Mouse (Mus musculus): Measurements from ENCODE around the gene Tyw1. TPM values are rescaled to one million over a fixed set of nuclear protein-coding genes. Genes with fewer than 3 reads are reported as not detected.

Gene Tyw1
- polyA plus RNA-seq, 1 experiment from 2014 or later = 17.7 TPM

GRCm38 (mm10) chr5:130275509-130275908, 20.1 kb downstream of the Tyw1 start:
- no peak overlapping the region for H3K9ac ChIP-seq (ENCODE audit: low read length)
- no peak for ATAC-seq (replicated peaks; ENCODE audit: extremely low read depth, insufficient read depth, low FRiP score)
- no peak overlapping the region for H3K4me3 ChIP-seq (ENCODE audit: low read length)
- H3K4me2 ChIP-seq (ENCODE audit: low read depth, low read length) = no peak overlapping the region
- no peaks in the 10 kb centered on the region for H3K9me3 ChIP-seq (replicated peaks; ENCODE audit: control insufficient read depth, low read length)
- H3K27me3 ChIP-seq (ENCODE audit: control insufficient read depth, insufficient read depth, low read length) = no peaks in the 10 kb centered on the region
- H3K27ac ChIP-seq (ENCODE audit: low read length) = no peak overlapping the region
- peaks cover 26% of the 10 kb centered on the region for H3K36me3 ChIP-seq (ENCODE audit: control insufficient read depth, insufficient read depth)
- 45% methylated on average over 4 of the region's 4 CpGs for WGBS
- H3K4me1 ChIP-seq (ENCODE audit: control insufficient read depth, insufficient read depth, low read length) = no peaks in the 10 kb centered on the region

- 45% methylated on average over 7 of the region's 7 CpGs for WGBS
- Histone ChIP-seq H3K36me3 (ENCODE audit: control insufficient read depth, insufficient read depth) (peaks cover 31% of the 10 kb centered on the region), H3K4me3 (ENCODE audit: low read length) (no peak overlapping the region), H3K9me3 (replicated peaks; ENCODE audit: control insufficient read depth, low read length) (no peaks in the 10 kb centered on the region), H3K27me3 (ENCODE audit: control insufficient read depth, insufficient read depth, low read length) (no peaks in the 10 kb centered on the region), H3K27ac (ENCODE audit: low read length) (no peak overlapping the region), H3K4me1 (ENCODE audit: control insufficient read depth, insufficient read depth, low read length) (no peaks in the 10 kb centered on the region), H3K4me2 (ENCODE audit: low read depth, low read length) (no peak overlapping the region), H3K9ac (ENCODE audit: low read length) (no peak overlapping the region)
- ATAC-seq (replicated peaks; ENCODE audit: extremely low read depth, insufficient read depth, low FRiP score) = no peak; the same call in 1 of the 2 replicates
These were observed 22.6 kb downstream of the Tyw1 start for GRCm38 (mm10) chr5:130278011-130278472.

GRCm38 (mm10) chr5:130283079-130283732, 27.8 kb downstream of the Tyw1 start:
- 0 out of 2 replicates have a peak, but pooled peaks cover 3% of the 10 kb centered on the region for H3K9me3 ChIP-seq (replicated peaks; ENCODE audit: control insufficient read depth, low read length)
- ATAC-seq (replicated peaks; ENCODE audit: extremely low read depth, insufficient read depth, low FRiP score) = no peak
- no peaks in the 10 kb centered on the region for H3K27me3 ChIP-seq (ENCODE audit: control insufficient read depth, insufficient read depth, low read length)
- H3K36me3 ChIP-seq (ENCODE audit: control insufficient read depth, insufficient read depth) = peaks cover 34% of the 10 kb centered on the region
- 95% methylated on average over 9 of the region's 9 CpGs for WGBS
- no peak overlapping the region for H3K27ac ChIP-seq (ENCODE audit: low read length)
- H3K4me1 ChIP-seq (ENCODE audit: control insufficient read depth, insufficient read depth, low read length) = no peaks in the 10 kb centered on the region
- H3K4me3 ChIP-seq (ENCODE audit: low read length) = no peak overlapping the region
- no peak overlapping the region for H3K4me2 ChIP-seq (ENCODE audit: low read depth, low read length)
- no peak overlapping the region for H3K9ac ChIP-seq (ENCODE audit: low read length)

GRCm38 (mm10) chr5:130288106-130288505, 32.7 kb downstream of the Tyw1 start:
- no peak for ATAC-seq (replicated peaks; ENCODE audit: extremely low read depth, insufficient read depth, low FRiP score)
- Histone ChIP-seq H3K27ac (ENCODE audit: low read length) (no peak overlapping the region), H3K27me3 (ENCODE audit: control insufficient read depth, insufficient read depth, low read length) (no peaks in the 10 kb centered on the region), H3K9me3 (replicated peaks; ENCODE audit: control insufficient read depth, low read length) (0 out of 2 replicates have a peak, but pooled peaks cover 3% of the 10 kb centered on the region), H3K4me1 (ENCODE audit: control insufficient read depth, insufficient read depth, low read length) (no peaks in the 10 kb centered on the region), H3K36me3 (ENCODE audit: control insufficient read depth, insufficient read depth) (peaks cover 20% of the 10 kb centered on the region), H3K9ac (ENCODE audit: low read length) (no peak overlapping the region), H3K4me3 (ENCODE audit: low read length) (no peak overlapping the region), H3K4me2 (ENCODE audit: low read depth, low read length) (no peak overlapping the region)
- WGBS = 91% methylated on average over 7 of the region's 7 CpGs

- 94% methylated on average over 6 of the region's 6 CpGs for WGBS
- H3K9me3 ChIP-seq (replicated peaks; ENCODE audit: control insufficient read depth, low read length) = no peaks in the 10 kb centered on the region
- ATAC-seq (replicated peaks; ENCODE audit: extremely low read depth, insufficient read depth, low FRiP score) = no peak
These were observed 34.8 kb downstream of the Tyw1 start for GRCm38 (mm10) chr5:130290242-130290641.

GRCm38 (mm10) chr5:130290775-130291174, 35.4 kb downstream of the Tyw1 start:
- Histone ChIP-seq H3K36me3 (ENCODE audit: control insufficient read depth, insufficient read depth) (peaks cover 15% of the 10 kb centered on the region), H3K9ac (ENCODE audit: low read length) (no peak overlapping the region), H3K27me3 (ENCODE audit: control insufficient read depth, insufficient read depth, low read length) (no peaks in the 10 kb centered on the region), H3K4me1 (ENCODE audit: control insufficient read depth, insufficient read depth, low read length) (no peaks in the 10 kb centered on the region), H3K9me3 (replicated peaks; ENCODE audit: control insufficient read depth, low read length) (no peaks in the 10 kb centered on the region), H3K4me3 (ENCODE audit: low read length) (no peak overlapping the region), H3K4me2 (ENCODE audit: low read depth, low read length) (no peak overlapping the region), H3K27ac (ENCODE audit: low read length) (no peak overlapping the region)
- ATAC-seq (replicated peaks; ENCODE audit: extremely low read depth, insufficient read depth, low FRiP score) = no peak
- 96% methylated on average over 12 of the region's 12 CpGs for WGBS

More at GRCm38 (mm10) chr5:130290242-130290641, 34.8 kb downstream of the Tyw1 start:
- no peaks in the 10 kb centered on the region for H3K4me1 ChIP-seq (ENCODE audit: control insufficient read depth, insufficient read depth, low read length)
- no peak overlapping the region for H3K4me3 ChIP-seq (ENCODE audit: low read length)
- no peak overlapping the region for H3K27ac ChIP-seq (ENCODE audit: low read length)
- H3K36me3 ChIP-seq (ENCODE audit: control insufficient read depth, insufficient read depth) = peaks cover 15% of the 10 kb centered on the region
- H3K4me2 ChIP-seq (ENCODE audit: low read depth, low read length) = no peak overlapping the region
- H3K9ac ChIP-seq (ENCODE audit: low read length) = no peak overlapping the region
- no peaks in the 10 kb centered on the region for H3K27me3 ChIP-seq (ENCODE audit: control insufficient read depth, insufficient read depth, low read length)

GRCm38 (mm10) chr5:130292976-130293375, 37.6 kb downstream of the Tyw1 start:
- Histone ChIP-seq H3K27me3 (ENCODE audit: control insufficient read depth, insufficient read depth, low read length) (no peaks in the 10 kb centered on the region), H3K4me2 (ENCODE audit: low read depth, low read length) (no peak overlapping the region), H3K4me3 (ENCODE audit: low read length) (no peak overlapping the region), H3K36me3 (ENCODE audit: control insufficient read depth, insufficient read depth) (peaks cover 28% of the 10 kb centered on the region), H3K4me1 (ENCODE audit: control insufficient read depth, insufficient read depth, low read length) (no peaks in the 10 kb centered on the region), H3K27ac (ENCODE audit: low read length) (no peak overlapping the region), H3K9me3 (replicated peaks; ENCODE audit: control insufficient read depth, low read length) (no peaks in the 10 kb centered on the region), H3K9ac (ENCODE audit: low read length) (no peak overlapping the region)
- ATAC-seq (replicated peaks; ENCODE audit: extremely low read depth, insufficient read depth, low FRiP score) = no peak
- 88% methylated on average over 4 of the region's 4 CpGs for WGBS

GRCm38 (mm10) chr5:130293941-130294340, 38.5 kb downstream of the Tyw1 start:
- H3K36me3 ChIP-seq (ENCODE audit: control insufficient read depth, insufficient read depth) = peaks cover 31% of the 10 kb centered on the region
- 85% methylated on average over 5 of the region's 5 CpGs for WGBS
- H3K9me3 ChIP-seq (replicated peaks; ENCODE audit: control insufficient read depth, low read length) = no peaks in the 10 kb centered on the region
- H3K4me3 ChIP-seq (ENCODE audit: low read length) = no peak overlapping the region
- no peak overlapping the region for H3K9ac ChIP-seq (ENCODE audit: low read length)
- no peak for ATAC-seq (replicated peaks; ENCODE audit: extremely low read depth, insufficient read depth, low FRiP score)
- H3K4me1 ChIP-seq (ENCODE audit: control insufficient read depth, insufficient read depth, low read length) = no peaks in the 10 kb centered on the region
- no peak overlapping the region for H3K27ac ChIP-seq (ENCODE audit: low read length)
- H3K27me3 ChIP-seq (ENCODE audit: control insufficient read depth, insufficient read depth, low read length) = no peaks in the 10 kb centered on the region
- no peak overlapping the region for H3K4me2 ChIP-seq (ENCODE audit: low read depth, low read length)

- Histone ChIP-seq H3K4me1 (ENCODE audit: control insufficient read depth, insufficient read depth, low read length) (no peaks in the 10 kb centered on the region), H3K4me2 (ENCODE audit: low read depth, low read length) (no peak overlapping the region), H3K27ac (ENCODE audit: low read length) (no peak overlapping the region), H3K9me3 (replicated peaks; ENCODE audit: control insufficient read depth, low read length) (no peaks in the 10 kb centered on the region), H3K36me3 (ENCODE audit: control insufficient read depth, insufficient read depth) (peaks cover 34% of the 10 kb centered on the region), H3K27me3 (ENCODE audit: control insufficient read depth, insufficient read depth, low read length) (no peaks in the 10 kb centered on the region), H3K4me3 (ENCODE audit: low read length) (no peak overlapping the region), H3K9ac (ENCODE audit: low read length) (no peak overlapping the region)
- no peak for ATAC-seq (replicated peaks; ENCODE audit: extremely low read depth, insufficient read depth, low FRiP score)
- WGBS = 88% methylated on average over 6 of the region's 6 CpGs
These were observed 39.2 kb downstream of the Tyw1 start for GRCm38 (mm10) chr5:130294598-130294997.

Measured in heart, embryonic 16.5 days (tissue).